Mouse (Mus musculus): ENCODE results near the gene Tmem211.

DNA sequence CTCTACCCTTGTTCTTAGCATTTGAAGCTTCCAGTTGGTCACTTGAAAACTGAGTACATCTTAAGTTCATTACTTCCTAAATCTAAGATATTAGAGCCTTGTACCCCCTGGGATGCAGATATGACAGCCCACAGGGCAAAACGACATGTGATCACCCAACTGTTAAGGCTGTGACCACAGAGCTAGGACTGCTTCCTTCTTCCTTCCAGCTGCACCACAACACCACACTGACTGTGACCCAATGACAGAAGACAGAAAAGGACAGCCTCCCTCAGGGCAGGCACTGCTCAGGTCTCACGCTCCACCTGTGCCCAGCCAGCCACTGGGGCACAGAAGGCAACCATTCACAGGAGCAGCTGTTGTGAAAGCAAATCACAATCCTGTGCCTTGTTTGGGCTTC lies 57.0 kb downstream of the Tmem211 start:
- TF ChIP-seq CTCF (IDR thresholded peaks at IDR 0.05; ENCODE audit: low read depth) = no peak
- TF ChIP-seq EP300 (IDR thresholded peaks at IDR 0.05; ENCODE audit: low read depth) = no peak

Measured in liver, postnatal 0 days (tissue).